Mouse (Mus musculus) liver, adult 2 months (tissue): ENCODE data around the gene Kifc5b.

Source experiments
- CTCF ChIP-seq: fragments of 200-500 bp; IDR thresholded peaks from 2 replicates; pipeline ENCODE4 v1.5.1; 2011; ENCODE audit warnings: low read depth, low read length, control low read depth
- POLR2A ChIP-seq: fragments of 200-500 bp; IDR thresholded peaks from 2 replicates; pipeline ENCODE4 v1.6.1; 2011; ENCODE audit warnings: low read length, control low read depth; ENCODE audit not compliant: insufficient read depth; ENCODE audit errors: extremely low read depth

- no peak for TF ChIP-seq CTCF
- no peak for TF ChIP-seq POLR2A
These were observed 41.0 kb downstream of the Kifc5b start for GRCm38 (mm10) chr17:26957872-26958271.
